Mouse (Mus musculus): ENCODE data around the gene Aldh16a1. TPM values are rescaled to one million over a fixed set of nuclear protein-coding genes. Genes with fewer than 3 reads are reported as not detected.
"Not testable (repeated sequence)": the region's sequence is repeated elsewhere in the genome, so short reads cannot be mapped to it uniquely, and the experiment has no call there.

Gene Aldh16a1
- polyA plus RNA-seq, 3 experiments from 2014 or later = 15.2 to 32.1 (median 26.6) TPM

- ATAC-seq = no peak
Observed at GRCm38 (mm10) chr7:45155590-45155989, 1.2 kb upstream of the Aldh16a1 start.

GRCm38 (mm10) chr7:45154993-45155514, 670 bp upstream of the Aldh16a1 start:
- ATAC-seq = no peak

DNA sequence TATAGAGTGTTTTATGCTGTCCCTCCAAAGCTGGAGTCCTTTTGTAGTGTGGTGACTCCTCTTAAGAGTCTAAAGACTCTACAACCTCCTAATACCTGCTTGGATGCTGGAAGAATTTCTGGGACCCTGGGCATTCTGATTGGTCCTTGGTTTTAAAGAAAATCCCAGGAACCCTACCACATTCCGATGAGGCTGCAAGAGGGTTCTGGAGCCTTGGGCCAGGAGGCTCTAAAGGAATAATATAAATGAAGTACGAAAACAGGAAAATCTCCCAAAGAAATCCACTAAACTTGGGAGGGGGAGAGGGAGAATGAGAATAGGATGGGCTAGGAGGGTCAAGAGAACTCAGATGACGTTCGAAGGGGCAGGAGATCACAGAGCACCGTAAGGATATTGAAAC, 798 bp downstream of the Aldh16a1 start:
- ATAC-seq = no peak

- ATAC-seq = not testable (repeated sequence)
Observed at GRCm38 (mm10) chr7:45153052-45153451, 1.3 kb downstream of the Aldh16a1 start.

GRCm38 (mm10) chr7:45151303-45151702, 3.1 kb downstream of the Aldh16a1 start:
- no peak for ATAC-seq

DNA sequence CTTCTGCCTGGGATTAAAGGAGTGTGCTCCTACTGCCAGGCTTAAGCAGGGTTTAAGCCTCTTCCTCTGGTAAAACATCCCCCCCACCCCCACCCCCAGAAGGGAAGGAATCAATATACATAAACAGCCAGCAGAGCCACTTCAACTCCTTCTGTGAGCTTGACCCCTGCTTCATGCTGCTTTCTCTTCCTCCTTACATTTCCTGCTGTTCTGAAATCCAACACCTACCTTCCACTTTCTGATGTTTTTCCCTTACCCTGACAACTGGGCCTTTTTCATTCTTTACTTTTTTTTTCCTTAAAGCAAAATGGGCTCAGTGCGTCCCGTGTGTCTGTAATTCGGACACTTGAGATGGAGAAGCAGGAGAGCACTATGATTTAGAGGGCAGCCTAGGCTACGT, 4.1 kb downstream of the Aldh16a1 start:
- ATAC-seq = no peak

DNA sequence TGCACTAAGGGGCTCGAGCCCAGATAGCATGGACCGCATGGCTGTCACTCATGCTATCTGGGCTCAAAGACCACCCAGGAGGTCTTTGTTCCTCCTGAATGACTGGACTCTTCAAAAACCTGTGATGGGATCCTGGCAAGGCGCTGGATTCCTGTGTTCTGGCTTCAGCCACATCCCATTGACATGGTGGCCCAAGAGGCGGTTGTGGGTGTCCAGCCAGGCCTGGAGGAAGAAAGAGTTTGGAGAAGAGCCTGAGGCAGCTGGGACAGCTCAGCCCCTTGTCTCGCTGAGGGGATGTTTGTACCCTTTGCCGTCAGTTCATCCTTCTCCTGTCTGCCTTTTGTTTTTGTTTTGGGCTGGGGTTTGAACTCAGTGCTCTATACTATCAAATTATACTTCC, 4.8 kb downstream of the Aldh16a1 start:
- ATAC-seq = no peak

- ATAC-seq = no peak
Observed at GRCm38 (mm10) chr7:45148534-45149098, 5.8 kb downstream of the Aldh16a1 start.

DNA sequence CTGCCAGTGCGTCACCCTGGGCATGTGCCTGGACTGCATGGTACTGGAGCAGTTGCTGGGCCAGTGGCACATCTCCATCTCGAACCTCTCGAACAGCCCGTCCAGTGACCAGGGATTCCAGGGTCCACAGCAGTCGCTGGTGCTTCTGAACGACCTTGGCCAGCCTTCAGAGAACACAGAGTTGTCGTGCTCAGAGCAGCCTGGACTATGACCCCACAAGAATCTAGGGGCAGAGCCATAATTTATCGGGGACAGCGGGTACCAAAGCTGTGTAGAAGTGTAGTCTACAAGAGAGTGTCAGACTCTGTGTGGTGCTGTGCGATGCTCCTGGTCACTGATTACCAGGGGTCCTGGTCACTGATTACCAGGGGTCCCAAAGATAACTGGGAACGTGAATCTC, 6.5 kb downstream of the Aldh16a1 start:
- ATAC-seq = no peak

DNA sequence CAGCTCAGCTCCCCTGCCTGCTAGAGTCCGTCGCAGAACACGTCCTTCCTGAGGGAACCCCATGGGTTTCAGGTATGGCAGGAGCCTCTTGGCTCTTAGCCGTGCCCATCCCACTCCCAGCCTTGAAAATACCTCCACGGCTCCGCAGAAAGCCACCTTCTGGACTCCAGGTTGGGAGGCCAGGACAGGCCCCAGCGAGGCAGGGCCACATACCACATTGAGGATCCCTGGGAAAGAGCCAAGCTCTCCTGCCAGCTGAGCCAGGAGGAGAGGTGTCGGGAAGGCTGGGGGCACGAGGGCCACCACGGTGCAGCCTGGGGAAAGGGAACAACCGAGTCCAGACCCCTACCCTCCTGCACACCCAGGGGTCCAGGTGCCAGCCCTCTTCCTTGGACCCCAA, 7.1 kb downstream of the Aldh16a1 start:
- no peak for ATAC-seq

DNA sequence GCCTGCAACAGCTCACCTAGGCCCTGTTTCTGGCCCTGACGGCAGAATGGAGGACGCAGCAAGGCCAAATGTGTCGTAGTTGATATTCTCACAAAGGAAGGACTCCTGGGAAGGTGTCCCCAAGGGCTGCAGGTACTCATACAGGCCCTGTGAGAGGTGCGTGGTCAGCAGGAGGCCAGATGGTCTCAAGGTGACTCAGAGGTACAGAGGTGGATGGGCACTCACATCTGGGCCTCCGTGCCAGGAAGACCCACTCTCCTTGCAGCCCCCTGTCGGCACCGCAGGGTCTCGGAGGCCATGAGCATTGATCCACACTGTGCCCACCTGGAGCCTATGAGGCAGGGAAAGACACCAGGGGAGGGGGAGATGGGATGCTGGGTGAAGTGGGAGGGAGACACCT, 8.9 kb downstream of the Aldh16a1 start:
- ATAC-seq = no peak

- ATAC-seq = no peak
Observed at GRCm38 (mm10) chr7:45144368-45145174, 9.8 kb downstream of the Aldh16a1 start.

DNA sequence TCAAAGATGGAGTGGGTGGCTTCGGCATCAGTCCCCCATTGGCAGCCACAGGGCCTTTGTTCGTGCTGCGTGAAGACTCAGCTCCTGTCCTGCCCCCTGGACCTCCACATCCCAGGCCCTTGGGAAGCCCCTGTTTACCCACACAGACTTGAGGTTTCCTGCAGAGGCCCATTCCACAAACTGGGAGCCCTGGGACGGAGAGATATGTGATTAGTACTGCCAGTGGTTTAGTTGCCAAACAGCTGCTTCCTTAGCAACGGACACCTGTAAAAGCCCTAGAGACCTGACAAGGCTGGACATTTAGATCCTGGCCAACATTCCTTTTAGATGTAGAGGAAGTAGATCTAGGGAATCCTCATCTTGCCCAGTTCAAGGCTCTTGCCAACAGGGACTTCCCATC, 12.5 kb downstream of the Aldh16a1 start:
- ATAC-seq = no peak

DNA sequence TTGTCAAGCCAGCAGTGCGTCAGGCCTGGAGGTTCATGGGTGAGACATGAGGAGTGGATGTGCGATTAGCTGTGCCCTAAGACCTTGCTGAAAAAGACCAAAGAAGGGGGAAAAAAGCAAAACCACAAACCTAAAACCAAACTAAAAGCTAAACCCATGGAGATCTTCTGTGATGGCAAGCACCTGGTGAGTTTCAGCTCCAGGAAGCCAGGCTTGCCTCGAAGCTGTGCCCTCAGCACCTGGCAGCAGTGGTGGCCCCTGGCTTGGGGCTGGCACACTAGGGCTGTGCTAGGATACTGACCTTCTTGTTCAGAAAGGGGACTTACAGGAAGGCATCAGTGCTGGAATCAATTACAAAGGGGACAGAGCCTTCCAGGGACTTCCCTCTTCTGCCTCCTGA, 13.1 kb downstream of the Aldh16a1 start:
- ATAC-seq = no peak

DNA sequence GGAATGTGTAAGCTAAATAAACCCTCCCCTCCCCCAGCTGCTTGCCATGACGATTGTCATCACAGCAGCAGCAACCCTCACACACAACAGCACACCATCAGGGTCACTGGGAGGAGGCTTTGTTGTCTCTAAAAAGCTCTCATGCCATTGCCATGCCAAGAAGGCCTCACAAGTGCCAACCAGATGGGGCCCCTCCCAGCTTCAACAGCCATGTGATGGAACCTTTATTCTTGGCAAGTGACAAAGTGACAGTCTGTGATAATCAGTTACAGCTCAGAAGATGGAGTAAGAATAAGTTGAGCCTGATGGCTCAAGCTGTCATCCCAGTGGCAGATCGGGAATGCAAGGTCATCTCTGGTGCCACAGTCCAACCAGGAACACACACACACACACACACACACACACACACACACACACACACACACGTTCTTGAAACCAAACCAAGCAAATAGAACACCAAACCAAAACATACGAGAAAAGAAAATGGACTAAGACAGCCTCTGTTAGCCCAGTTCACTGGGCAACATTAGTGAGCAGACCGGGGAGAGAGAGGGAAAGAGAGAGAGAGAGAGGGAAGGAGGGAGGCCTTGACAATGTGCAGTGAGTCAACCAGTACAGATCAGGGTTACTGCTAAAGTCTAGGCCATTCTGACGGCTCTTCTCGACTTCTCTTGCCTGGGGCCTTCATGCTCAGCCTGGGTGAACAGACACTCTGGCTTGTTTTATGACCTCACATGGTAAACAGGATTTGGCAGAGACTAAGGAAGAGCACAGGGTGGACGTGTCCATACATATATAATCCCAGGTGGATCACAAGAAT, 14.3 kb downstream of the Aldh16a1 start:
- ATAC-seq = no peak

DNA sequence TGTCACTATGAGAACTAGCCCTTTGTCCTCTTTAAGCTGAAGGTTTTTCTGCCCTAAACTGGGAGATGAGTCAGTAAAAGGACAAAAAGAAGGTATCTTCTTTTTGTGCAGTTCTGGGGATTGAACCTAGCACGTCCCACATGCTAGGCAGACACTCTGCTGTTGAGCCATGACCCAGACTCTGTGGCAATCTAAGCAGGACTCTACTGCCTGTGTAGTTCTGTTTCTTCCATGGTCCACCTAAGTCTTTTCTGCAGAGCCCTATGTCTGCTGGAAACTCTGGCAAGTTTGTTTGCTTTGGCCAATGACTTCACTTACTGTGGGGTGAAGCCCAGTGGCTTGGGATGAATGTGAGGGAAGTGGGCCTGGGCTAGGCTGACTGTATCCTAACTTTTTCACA, 16.0 kb downstream of the Aldh16a1 start:
- ATAC-seq = no peak

DNA sequence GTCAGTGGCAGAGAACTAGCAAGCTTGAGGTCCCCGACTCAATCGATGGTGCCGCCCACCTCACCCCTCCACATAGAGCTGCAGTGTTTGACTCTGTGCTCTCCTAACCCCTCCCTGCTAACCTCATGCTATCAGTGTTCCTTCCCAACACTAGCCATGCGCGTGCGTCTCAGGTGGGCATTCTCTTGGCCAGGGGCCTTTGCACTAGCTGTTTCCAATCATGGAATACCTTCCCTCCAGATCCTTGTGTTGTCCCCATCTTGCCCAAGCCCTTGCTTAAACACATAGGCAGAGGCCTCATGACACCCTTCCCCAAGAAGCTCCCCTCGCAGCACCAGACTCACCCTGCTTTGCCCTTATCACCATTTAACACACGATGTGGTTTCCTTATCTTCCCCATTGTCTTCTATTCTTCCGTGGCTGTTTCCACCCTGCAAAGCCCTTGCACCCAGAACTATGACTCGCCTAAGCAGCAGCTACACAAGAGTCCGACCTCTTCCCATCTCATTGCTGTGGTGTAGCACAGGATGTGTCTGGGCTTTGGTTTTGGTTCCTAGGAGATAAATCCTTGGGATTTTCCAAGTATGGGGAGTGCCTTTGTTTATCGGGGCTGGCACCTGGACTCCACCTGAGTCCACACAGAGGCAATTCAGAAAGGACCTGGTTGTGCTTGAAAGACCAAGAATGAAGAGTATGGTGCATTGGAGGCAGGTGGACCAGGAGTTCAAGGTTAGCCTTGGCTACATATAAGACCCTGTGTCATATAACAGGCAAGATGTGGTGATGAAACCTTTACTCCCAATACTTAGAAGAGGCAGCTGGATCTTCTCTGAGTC, 17.0 kb downstream of the Aldh16a1 start:
- ATAC-seq = no peak

- peak; percentile 84 for ATAC-seq
Observed at GRCm38 (mm10) chr7:45135993-45136567, 18.3 kb downstream of the Aldh16a1 start, which contains the start of the genes Gm45713 and Flt3l. Gm45713 (minus strand) TSS chr7:45136231. Flt3l (minus strand) TSS chr7:45136432.

DNA sequence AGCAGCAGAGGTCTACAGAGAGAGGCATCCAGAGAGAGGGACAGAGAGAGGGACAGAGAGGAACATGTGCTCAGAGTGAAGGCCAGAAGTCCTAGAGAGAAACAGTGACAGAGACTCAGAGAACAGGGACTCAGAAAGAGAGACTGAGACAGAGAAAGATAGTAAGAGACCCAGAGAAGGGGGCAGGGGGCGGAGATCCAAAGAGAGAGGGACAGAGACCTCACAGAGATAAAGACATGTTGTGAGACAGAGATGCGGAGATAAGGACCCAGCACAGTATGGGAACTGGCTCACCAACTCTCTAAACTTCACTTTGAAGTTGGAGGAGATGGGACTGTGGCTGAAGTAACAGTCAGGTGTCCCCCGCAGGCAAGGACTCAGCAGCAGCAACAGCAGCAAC, 19.0 kb downstream of the Aldh16a1 start:
- no peak for ATAC-seq

GRCm38 (mm10) chr7:45134544-45135026, 19.8 kb downstream of the Aldh16a1 start:
- ATAC-seq = no peak

DNA sequence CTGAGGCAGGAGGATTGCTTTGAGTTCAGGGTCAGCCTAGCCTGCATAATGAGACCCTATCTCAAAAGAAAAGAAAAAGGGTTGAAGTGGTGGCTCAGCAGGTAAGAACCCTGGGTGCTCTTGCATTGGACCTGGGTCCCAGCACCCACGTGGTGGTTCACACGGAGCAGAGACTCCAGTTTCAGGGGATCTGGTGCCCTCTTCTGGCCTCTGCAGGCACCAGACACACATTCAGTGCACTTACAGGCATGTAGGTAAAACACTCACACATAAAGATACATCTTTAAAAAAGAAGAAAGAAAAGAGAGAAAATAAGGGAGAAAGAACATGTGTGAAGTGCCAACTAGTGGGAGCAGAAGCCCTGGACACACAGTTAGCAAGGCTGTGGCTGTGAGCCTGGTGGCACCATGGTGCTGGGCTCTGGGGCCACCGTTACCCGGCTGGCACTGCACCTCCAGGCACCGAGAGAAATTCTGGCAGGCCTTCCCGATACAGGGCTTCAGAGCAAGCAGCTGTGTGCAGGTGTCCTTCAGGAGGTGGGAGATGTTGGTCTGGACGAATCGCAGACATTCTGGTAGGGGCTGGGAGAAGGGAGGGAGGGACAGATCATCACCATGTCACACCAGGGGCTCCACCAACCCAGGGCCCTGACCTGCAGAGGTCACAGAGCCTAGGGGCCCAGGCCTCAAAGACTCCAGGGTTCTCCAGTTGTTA, 20.8 kb downstream of the Aldh16a1 start:
- no peak for ATAC-seq

Measured in inflammation-experienced regulatory T-cells, adult 6 months (primary cell).